Mouse (Mus musculus) CD4-positive, CD25-positive, alpha-beta regulatory T cell, adult 2 months (primary cell): Measurements from ENCODE around the gene Abcb10.

Experiments
- DNase-seq: peaks from one replicate; pipeline ENCODE4 v3.0.0-alpha.2; 2012; ENCODE audit warnings: low read depth, low spot score

Abcb10 gene

DNA sequence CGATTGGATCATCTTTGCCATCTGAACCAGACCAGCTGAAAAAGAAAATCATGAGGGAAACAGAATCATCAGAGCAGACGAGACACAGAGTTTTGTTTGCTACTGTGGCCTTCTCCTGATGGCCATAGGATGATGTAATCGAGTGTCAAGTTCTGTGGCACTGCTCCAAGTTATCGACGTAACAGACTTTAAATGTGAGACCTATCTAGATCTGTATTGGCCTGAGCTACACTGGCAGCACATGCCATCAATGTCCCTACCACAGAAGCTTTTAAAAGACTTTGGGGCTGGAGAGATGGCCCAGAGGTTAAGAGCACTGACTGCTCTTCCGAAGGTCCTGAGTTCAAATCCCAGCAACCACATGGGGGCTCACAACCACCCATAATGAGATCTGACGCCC is 80.3 kb downstream of the Abcb10 start:
- DNase-seq: no peak
